Mouse (Mus musculus) embryonic facial prominence, embryonic 10.5 days (tissue): ENCODE data around the gene Limk1. TPM values are rescaled to one million over a fixed set of nuclear protein-coding genes. Genes with fewer than 3 reads are reported as not detected.

Experiments used
- DNase-seq: peaks from one replicate; pipeline ENCODE4 v3.0.0-alpha.2; 2017; ENCODE audit warnings: low spot score
- H3K27ac ChIP-seq: fragments of 300-500 bp; sonication (generic); replicated peaks from 2 replicates; pipeline ENCODE4 v1.5.1; 2016; ENCODE audit warnings: mild to moderate bottlenecking
- H3K27me3 ChIP-seq: fragments of 300-500 bp; sonication (generic); replicated peaks from 2 replicates; pipeline ENCODE4 v1.6.1; 2016; ENCODE audit warnings: low read depth, mild to moderate bottlenecking; ENCODE audit not compliant: poor library complexity, severe bottlenecking
- H3K36me3 ChIP-seq: fragments of 300-500 bp; sonication (generic); replicated peaks from 2 replicates; pipeline ENCODE4 v1.6.1; 2016; ENCODE audit warnings: mild to moderate bottlenecking, moderate library complexity
- H3K4me1 ChIP-seq: fragments of 300-500 bp; sonication (generic); 2 replicates; pipeline ENCODE4 v1.6.1; 2016
- H3K4me3 ChIP-seq: fragments of 300-500 bp; sonication (generic); 2 replicates; pipeline ENCODE4 v1.5.1; 2016; ENCODE audit warnings: mild to moderate bottlenecking, moderate library complexity
- H3K9me3 ChIP-seq: fragments of 300-500 bp; sonication (generic); 2 replicates; pipeline ENCODE4 v1.6.1; 2016; ENCODE audit warnings: mild to moderate bottlenecking
- WGBS: fragments of 180-500 bp; shearing (Covaris S2); methylation state at CpG from one replicate; pipeline ENCODE4 v1.1.7; 2016; 5-methylcytosine and 5-hydroxymethylcytosine counted together
- polyA plus RNA-seq: library from polyadenylated mRNA; unstranded; fragments of >200 nt; fragmentation: Nextera tagmentation; extraction: Ambion mirVana; gene quantifications from 2 replicates; pipeline ENCODE4 v1.2.1, GENCODE M21; 2016

The Limk1 gene
- polyA plus RNA-seq, 1 experiment from 2014 or later: 5.9 TPM

DNA sequence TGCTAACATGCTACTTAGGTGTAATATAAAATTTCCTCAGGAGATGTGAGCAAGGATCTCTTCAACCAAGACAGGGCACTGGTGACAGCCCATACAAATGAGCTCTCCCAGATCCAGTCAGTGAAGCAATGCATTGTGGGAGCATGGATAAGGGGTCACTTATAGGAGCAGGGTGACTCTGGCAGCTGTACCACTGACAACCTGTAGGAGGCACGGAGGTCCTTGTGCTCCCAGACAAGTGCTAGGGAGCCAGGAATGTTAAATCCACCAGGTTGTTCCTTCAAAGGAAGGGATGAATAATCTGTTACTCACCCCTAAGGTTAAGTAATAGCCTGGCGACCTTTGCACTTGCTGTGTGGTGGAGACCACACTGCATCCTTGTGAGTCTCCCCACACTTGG lies 6.7 kb upstream of the Limk1 start:
- Histone ChIP-seq H3K36me3 (no peaks in the 10 kb centered on the region), H3K4me1 (peaks cover 9% of the 10 kb centered on the region; the same call in 1 of the 2 replicates), H3K4me3 (no peak overlapping the region), H3K27me3 (no peaks in the 10 kb centered on the region), H3K9me3 (no peaks in the 10 kb centered on the region), H3K27ac (no peak overlapping the region)
- DNase-seq: peak; percentile 27
- 15% methylated on average over 2 of the region's 2 CpGs for WGBS

DNA sequence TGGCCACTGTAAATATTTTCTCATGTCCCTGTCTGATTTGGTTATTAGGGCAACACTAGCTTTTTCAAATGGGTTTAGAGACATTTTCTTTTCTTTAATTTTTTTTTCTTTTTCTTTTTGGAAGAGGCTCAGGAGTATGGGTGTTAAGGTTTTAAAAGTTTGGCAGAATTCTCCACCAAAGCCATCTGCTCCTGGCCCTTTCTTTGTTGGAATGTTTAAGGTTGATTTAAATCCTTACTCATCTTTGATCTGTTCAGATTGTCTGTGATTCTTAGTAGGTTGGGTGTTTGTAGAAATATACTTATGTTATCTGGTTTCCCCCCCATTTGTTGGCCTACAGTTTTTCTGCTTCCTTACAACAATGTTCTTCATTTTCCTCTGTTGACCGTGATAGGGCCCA lies 4.3 kb upstream of the Limk1 start:
- H3K27me3 ChIP-seq: 0 out of 2 replicates have a peak, but pooled peaks cover 3% of the 10 kb centered on the region
- H3K9me3 ChIP-seq: no peaks in the 10 kb centered on the region
- WGBS: 84% methylated on average over 1 of the region's 1 CpGs
- no peaks in the 10 kb centered on the region for H3K36me3 ChIP-seq
- H3K4me1 ChIP-seq: peaks cover 21% of the 10 kb centered on the region
- no peak overlapping the region for H3K27ac ChIP-seq
- no peak overlapping the region for H3K4me3 ChIP-seq
- DNase-seq: no peak

DNA sequence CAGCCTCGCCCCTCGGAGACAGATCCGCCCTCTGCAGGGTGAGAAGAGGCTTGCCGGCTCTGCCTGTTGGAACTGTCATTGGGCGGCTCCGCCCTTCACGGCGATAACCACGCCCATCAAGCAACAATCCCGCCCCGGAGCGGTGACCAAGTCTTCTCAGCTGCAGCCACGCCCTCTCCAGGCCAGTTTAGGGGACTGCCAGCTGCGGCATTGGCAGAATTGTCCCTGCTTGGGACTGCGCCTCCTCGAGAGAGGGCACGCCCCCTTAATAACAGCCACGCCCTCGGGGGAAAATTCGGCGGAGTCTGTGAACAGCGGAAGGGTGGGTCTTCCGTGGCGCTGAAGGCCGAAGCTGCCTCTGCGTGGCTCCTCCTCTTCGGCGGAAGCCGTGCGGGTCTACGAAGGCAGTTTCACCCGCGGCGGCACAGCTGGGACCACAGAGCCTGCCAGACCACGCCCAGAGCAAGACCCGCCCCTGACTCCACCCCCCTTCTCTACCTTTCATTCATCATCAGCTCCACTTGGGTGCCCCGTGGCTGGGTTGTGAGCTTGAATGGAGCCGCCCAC lies 403 bp upstream of the Limk1 start:
- peak; percentile 99 for DNase-seq
- H3K27ac ChIP-seq: peak overlapping the region; percentile 86
- under 1% methylated on average over 38 of the region's 38 CpGs for WGBS

DNA sequence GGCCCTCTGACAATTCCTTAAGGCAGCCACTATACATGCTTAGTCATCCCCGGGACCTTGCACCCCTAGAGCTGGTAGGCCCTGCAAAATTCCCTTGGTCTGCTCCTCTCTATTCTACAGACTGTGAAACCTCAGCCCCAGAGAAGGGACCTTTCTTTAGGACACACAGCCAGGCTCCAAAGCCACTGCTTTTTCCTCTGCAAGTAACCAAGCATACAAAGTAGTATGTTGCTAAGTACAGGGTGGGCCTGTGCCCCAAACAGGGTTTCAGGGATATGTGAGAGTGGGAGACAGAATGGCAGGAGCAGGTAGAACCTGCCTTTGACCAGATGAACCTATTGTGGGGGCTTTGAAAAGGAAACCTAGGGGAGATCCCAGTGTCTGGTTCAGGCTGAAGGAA lies 1.2 kb downstream of the Limk1 start:
- Histone ChIP-seq H3K9me3 (no peaks in the 10 kb centered on the region), H3K27me3 (peaks cover 19% of the 10 kb centered on the region), H3K36me3 (peaks cover 38% of the 10 kb centered on the region), H3K4me1 (peaks cover 20% of the 10 kb centered on the region), H3K27ac (no peak overlapping the region), H3K4me3 (peak overlapping the region; percentile 90)
- WGBS: 81% methylated on average over 1 of the region's 1 CpGs
- DNase-seq: no peak

More for the DNA sequence above, 403 bp upstream of the Limk1 start:
- H3K36me3 ChIP-seq: peaks cover 28% of the 10 kb centered on the region
- no peaks in the 10 kb centered on the region for H3K9me3 ChIP-seq
- H3K27me3 ChIP-seq: peaks cover 19% of the 10 kb centered on the region
- peak overlapping the region; percentile 90 for H3K4me3 ChIP-seq
- H3K4me1 ChIP-seq: peaks cover 20% of the 10 kb centered on the region

DNA sequence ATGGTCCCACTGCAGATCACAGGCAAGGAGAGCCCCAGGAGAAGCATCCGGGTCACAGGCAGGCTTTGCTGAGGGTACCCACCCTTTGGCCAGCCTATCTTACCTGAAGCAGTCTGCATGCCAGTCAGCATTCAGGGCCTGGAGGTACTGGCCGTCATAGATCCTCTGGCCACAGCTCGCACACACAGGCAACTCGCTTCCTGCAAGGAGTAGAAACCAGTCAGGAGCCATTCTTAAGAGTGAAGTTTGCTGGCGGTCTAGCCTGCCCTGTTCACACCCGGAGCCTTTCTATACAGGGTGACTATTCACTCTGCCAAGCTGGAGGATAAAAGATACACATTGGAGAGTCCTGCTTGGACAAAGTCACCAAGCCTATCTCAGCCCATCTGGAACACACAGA lies 1.9 kb downstream of the Limk1 start:
- Histone ChIP-seq H3K36me3 (peaks cover 38% of the 10 kb centered on the region), H3K4me3 (no peak overlapping the region)
- 90% methylated on average over 6 of the region's 6 CpGs for WGBS

DNA sequence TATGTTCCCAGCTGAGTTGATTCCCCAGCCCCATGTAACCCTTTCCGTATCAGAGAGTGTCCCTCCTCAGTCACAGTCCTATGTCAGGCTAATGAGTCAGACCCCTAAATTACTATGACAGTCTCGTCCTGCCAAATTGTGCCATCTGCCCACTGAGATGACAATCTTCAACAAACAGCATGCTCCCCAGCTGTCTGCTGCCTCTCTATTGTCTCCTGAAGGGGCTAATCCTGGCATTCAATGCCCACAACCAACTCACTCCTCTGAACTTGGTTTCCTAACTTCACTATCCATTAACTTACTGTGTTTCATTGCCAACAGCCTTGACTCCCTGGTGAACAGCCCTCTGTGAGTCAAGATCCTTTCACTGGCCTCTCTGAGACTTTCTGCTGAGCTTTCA lies 4.0 kb downstream of the Limk1 start:
- H3K4me3 ChIP-seq: no peak overlapping the region
- peaks cover 19% of the 10 kb centered on the region for H3K27me3 ChIP-seq
- peaks cover 24% of the 10 kb centered on the region for H3K4me1 ChIP-seq
- 84% methylated on average over 2 of the region's 2 CpGs for WGBS
- no peak for DNase-seq
- H3K36me3 ChIP-seq: peaks cover 51% of the 10 kb centered on the region
- no peak overlapping the region for H3K27ac ChIP-seq
- H3K9me3 ChIP-seq: no peaks in the 10 kb centered on the region

More for the DNA sequence above, 1.9 kb downstream of the Limk1 start:
- Histone ChIP-seq H3K27me3 (peaks cover 19% of the 10 kb centered on the region), H3K27ac (no peak overlapping the region), H3K9me3 (no peaks in the 10 kb centered on the region), H3K4me1 (peaks cover 20% of the 10 kb centered on the region)
- DNase-seq: no peak

DNA sequence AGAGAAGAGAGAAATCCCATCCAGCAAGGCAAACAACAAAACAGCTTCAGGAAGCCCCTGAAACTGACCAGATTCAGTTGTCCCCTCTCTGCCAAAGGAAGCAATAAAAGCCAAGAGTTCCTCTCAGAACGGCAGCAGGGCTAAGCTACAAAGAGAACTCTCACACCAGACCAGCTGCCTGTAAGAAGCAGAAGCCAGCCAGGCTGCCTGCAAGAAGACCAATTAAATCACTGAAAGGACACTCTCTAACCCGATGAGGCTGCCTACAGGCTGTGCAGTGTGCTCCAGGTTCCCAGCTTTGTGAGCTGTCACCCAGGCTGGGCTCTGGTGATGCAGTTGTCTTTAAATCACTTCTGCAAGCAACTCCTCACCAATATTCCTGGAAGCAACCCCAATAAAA lies 4.6 kb downstream of the Limk1 start:
- Histone ChIP-seq H3K4me3 (no peak overlapping the region), H3K27me3 (peaks cover 19% of the 10 kb centered on the region), H3K4me1 (peaks cover 25% of the 10 kb centered on the region), H3K27ac (no peak overlapping the region), H3K9me3 (no peaks in the 10 kb centered on the region), H3K36me3 (peaks cover 51% of the 10 kb centered on the region)
- DNase-seq: no peak
- WGBS: 75% methylated on average over 2 of the region's 2 CpGs

DNA sequence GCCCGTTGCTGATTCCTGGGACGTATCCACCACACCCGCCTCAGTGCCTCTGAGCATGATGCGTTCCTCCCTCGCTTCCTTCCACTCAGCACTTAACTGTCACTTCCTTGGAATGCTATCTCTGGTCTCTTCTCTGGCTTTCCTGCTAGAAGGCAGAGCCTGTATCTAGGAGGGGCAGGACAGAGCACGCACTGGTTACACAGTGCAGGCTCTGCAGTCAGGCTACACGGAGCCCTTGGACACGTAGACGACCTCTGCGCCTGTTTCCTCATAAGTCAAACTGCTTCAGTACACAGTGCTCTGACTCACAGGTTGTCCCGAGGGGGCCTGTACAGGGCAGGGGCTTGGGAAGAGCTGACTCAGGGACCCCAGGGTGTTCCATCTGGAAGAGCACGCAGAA lies 8.2 kb downstream of the Limk1 start:
- peaks cover 50% of the 10 kb centered on the region for H3K36me3 ChIP-seq
- H3K27me3 ChIP-seq: peaks cover 10% of the 10 kb centered on the region; the same call in 1 of the 2 replicates
- H3K27ac ChIP-seq: no peak overlapping the region
- H3K4me3 ChIP-seq: no peak overlapping the region
- peaks cover 42% of the 10 kb centered on the region for H3K4me1 ChIP-seq
- WGBS: 83% methylated on average over 12 of the region's 12 CpGs
- H3K9me3 ChIP-seq: no peaks in the 10 kb centered on the region
- DNase-seq: no peak

DNA sequence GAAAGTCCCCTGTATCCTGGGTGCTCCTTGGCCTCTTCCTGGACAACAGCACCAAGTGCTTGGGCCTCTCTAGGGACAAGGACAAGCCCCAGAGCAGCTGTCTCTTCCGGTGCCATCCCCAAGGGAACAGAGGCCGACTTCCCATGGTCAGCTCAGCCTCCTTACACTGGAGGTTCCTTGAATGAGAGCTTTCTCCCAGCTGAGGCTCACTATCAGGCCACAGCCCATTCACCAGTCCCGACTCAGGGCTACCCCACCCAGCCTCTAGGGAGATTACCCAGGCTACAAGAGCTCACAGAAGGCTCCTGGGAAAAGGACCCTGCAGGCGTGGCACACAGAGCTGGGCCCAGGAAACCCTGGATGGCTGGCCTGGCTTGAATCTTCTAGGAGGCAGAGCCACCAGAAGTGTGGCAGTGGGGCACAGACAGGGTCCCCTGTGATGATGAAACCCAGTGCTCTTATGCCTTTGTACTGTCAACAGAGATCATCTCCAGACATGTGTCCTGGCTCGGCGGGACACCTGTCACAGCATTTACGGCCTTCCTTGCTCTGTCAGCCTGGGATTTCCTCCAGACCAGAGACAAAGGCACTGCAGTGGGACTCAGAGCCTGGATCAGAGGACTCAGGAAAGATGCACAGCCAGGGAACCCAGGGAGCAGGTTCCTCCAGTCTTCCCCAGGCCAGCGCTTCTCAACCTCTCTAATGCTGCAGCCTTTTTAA lies 9.4 kb downstream of the Limk1 start:
- Histone ChIP-seq H3K27ac (0 out of 2 replicates have a peak overlapping the region, but pooled peaks have one; percentile 30), H3K27me3 (peaks cover 10% of the 10 kb centered on the region; the same call in 1 of the 2 replicates), H3K36me3 (peaks cover 37% of the 10 kb centered on the region), H3K4me3 (no peak overlapping the region), H3K4me1 (peaks cover 46% of the 10 kb centered on the region), H3K9me3 (no peaks in the 10 kb centered on the region)
- 73% methylated on average over 8 of the region's 8 CpGs for WGBS
- no peak for DNase-seq

DNA sequence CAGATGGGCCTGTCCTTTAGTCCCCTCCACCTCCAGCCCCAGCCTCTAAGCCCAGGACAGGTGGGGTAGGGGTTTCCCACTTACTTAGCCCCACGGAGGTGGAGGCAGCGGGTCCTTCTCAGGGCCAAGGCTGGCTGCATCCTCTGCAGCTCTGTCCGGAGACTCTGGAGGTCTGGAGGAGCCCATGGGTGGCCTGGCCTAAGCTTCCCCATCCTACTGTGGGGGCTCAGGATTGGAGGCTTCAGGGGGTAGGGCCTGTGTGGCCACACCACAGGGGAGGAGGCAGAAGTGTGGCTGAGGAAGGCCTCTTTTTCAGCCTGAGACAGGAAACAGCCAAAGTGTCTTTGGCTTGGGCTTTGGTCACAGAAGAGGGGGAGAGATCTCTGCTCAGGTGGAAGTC lies 10.4 kb downstream of the Limk1 start:
- peak overlapping the region; percentile 54 for H3K27ac ChIP-seq

DNA sequence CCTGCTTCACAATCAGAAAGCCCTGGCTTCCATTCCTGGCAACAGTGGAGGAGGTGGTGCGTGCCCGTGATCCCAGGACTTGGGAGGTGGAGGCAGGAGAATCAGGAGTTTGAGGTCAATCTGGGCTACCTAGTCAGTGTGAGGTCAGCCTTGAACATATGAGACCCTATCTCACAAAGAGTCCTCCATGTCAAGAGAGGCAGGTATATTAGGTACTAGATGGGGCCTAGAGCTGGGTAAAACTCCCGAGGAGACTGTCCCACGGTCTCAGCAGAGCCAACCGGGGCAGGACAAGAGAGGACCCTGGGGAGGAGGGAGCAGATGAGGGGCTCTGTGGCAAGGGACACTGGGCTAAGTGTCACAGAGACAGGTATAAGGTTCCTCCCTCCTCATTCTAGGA lies 10.9 kb downstream of the Limk1 start:
- no peak overlapping the region for H3K4me3 ChIP-seq

More for the DNA sequence above, 10.4 kb downstream of the Limk1 start:
- Histone ChIP-seq H3K4me1 (peaks cover 46% of the 10 kb centered on the region), H3K36me3 (peaks cover 31% of the 10 kb centered on the region), H3K27me3 (peaks cover 10% of the 10 kb centered on the region; the same call in 1 of the 2 replicates), H3K9me3 (no peaks in the 10 kb centered on the region), H3K4me3 (no peak overlapping the region)
- WGBS: 76% methylated on average over 3 of the region's 3 CpGs
- DNase-seq: no peak

DNA sequence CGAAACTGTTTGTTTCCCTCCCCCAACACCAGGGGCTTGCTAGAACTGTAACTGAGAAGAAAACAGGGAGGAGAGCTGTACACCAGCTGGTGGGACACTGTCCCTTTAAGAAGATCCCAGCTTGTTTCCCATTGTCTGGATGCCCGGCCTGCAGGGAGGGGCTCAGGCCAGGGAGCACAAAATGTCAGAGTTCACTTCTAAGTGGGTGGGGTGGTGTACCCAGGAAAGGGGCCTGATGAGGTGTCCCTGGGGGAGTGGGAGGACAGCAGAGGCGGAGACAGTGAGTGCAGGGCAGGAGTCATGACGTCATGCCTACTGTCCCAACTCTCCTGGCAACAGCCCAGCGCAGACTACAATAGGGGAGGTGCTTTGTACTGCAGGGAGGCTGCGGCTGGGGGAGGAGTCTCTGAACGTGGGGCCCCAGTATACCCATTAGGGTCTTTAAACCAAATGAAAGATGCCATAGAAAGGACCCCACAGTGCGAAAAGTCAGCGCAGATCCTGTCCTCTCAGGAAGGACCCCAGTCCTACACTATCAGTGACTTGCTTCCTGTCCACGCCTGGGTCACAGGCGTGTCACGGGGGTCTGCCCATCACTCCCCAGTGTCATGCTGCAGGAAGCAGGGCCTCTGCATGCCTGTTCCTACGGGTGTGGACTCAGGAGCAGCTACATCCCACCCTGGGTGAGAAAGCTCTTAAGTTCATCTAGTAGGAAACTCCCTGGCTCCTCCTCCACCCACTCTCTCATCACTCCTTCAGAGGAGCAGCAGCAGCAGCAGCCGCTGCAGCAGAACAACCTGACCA lies 12.2 kb downstream of the Limk1 start:
- Histone ChIP-seq H3K4me3 (peak overlapping the region; percentile 53), H3K36me3 (peaks cover 38% of the 10 kb centered on the region), H3K9me3 (no peaks in the 10 kb centered on the region), H3K27me3 (peaks cover 10% of the 10 kb centered on the region; the same call in 1 of the 2 replicates), H3K27ac (peak overlapping the region; percentile 90), H3K4me1 (peaks cover 52% of the 10 kb centered on the region)
- peak; percentile 79 for DNase-seq
- 2% methylated on average over 14 of the region's 14 CpGs for WGBS

More for the DNA sequence above, 10.9 kb downstream of the Limk1 start:
- no peak for DNase-seq
- WGBS: 85% methylated on average over 5 of the region's 5 CpGs
- peaks cover 46% of the 10 kb centered on the region for H3K4me1 ChIP-seq
- H3K27me3 ChIP-seq: peaks cover 10% of the 10 kb centered on the region; the same call in 1 of the 2 replicates
- no peaks in the 10 kb centered on the region for H3K9me3 ChIP-seq
- H3K36me3 ChIP-seq: peaks cover 32% of the 10 kb centered on the region
- H3K27ac ChIP-seq: peak overlapping the region; percentile 90
